Mouse (Mus musculus) thymus, postnatal 14 days (tissue): ENCODE data around the gene Prg3.

Source experiments
- DNase-seq: peaks from one replicate; pipeline ENCODE4 v3.0.0; 2021

Gene Prg3

DNA sequence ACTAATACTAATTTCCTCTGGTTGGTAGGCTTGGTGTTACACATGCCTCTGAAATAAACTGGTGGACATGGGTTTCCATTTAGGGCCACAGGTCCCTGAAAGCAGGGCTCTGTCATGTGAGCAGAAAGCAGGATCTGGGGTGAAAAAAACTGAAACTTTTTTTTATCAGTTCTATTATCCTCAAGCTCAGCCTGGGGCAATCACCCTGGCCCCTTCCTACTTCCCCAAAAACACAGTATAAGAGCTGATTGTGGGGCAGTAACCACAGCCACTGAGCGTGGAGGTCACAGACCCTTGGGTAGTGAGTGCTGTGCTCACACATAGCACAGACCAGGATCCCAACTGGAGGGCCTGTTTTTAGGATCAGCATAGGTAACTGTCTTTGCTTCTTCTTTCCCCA lies at the start of gene Prg3:
Prg3 (plus strand) TSS at position 286 of the 400 bp plus-strand sequence.
- DNase-seq = no peak

DNA sequence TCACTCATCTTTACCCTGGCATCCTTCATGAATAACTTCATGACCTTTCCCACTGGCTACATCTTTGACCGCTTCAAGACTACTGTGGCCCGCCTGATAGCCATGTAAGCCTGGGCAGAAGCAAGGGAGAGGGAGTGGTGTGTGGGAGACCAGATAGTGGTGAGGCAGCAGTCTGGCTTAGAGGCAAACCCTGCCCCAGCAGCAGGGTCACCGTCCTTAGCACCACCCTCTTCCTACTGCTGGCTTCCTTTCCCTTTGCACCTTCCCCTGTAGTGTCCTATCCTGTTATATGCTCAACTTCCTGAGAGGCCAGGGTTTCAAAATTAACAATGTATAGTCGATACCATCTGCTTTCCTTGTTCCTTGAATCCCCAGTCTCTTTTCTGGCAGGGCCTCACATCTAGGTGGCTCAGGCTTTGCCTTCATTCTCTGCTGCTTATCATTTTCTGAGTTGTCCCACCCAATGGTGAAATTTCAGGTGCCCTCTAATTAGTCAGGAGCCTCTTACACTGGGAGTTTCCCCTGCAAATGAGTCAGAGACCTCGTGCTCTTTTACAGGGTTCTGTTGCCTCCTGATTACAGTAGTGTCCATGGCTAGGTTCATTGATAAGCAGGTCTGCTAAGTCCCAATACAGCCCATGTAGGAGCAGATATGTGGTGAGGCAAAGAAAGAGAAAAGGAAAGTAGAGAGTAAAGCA lies 49.6 kb upstream of the Prg3 start:
- no peak for DNase-seq

DNA sequence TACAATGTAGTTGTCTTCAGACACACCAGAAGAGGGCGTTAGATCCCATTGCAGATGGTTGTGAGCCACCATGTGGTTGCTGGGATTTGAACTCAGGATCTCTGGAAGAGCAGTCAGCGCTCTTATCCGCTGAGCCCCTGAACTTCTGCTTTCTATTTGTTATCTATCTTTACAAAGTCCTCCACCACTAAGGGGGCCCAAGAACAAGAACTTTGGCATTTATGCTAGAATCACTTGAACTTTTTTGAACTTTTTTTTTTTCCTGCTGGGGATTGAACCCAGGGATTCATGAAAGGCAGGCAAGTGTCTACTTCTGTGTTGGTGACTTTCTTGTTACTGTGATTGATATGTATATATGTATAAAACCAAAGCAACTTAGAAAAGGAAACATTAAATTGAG lies 48.7 kb upstream of the Prg3 start:
- DNase-seq = no peak

DNA sequence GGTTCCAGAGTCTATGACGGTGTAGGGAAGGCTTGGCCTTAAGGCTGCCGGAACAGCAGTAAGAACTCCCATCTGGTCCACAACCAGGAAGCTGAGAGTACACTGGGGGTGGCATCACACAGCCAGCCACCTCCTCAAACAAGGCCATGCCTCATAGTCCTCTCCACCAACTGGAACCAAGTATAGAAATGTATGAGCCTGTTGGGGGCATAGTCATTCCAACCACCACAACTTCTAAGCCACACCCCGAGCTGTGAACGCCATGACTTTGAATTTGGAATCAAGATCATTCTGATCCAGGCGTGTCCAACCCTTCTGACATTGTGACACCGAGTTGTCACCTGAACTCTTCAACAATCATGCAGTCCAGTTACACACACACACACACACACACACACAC lies 48.3 kb upstream of the Prg3 start:
- no peak for DNase-seq

DNA sequence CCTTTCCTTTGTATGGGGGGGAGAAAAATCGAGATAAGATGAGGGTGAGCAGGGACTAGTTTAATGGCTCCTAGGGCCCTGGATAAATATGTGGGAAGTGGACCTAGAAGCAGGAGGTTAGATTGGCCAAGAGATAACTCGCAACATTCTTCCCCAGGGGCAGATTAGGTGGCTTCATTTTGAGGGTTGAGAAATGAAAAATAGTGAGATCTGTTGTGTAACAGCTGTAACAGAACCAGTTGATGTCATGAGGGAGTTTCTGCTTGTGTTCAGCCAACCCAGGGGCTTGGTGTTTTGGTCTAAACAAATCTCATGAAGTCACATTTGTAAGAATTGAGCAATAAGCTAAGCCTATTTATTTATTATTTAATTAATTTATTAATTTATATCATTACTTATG lies 46.7 kb upstream of the Prg3 start:
- DNase-seq = no peak

DNA sequence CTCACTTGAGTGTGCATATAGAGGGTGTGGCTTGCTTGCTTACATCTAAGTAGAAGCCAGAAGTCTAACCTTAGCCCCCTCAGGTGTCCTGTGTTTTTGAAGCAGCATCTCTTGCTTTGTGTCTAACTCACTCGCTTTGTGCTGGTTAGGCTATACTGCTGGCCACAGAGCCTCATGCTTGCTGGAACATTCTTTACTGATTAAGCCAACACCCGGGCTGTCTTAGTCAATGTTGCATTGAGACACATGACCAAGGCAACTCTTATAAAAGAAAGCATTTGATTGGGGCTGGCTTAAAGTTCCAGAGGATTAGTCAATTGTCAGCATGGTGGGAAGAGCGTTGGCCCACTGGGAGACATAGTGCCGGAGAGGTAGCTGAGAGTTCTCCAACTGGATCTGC lies 46.2 kb upstream of the Prg3 start:
- no peak for DNase-seq

DNA sequence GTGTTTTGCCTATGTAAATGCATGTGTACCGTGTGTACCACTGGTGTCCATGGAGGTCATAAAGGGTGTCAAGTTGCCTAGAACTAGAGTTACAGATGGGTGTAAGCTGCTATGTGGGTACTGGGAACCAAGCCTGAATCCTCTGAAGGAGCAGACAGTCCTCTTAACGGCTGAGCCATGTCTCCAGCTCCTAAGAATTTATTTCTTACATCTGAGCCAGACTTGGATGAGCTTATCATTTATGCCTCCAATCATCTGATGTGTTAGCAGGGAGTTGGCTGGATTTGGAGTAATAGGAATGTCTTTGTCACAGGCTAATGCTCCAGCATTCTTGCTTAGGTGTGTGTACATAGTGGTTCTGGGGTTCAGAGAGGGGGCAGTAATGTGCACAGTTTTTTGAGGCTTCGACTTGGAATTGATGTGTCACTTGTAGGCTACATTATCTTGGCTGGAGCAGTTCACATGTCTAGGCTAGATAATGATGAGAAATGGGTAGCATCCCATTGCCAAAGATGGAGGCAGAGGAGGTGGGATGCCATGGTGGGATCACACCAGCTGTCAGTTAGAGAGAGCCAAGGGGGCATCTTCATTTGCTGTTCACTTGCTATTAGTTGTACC lies 40.8 kb upstream of the Prg3 start:
- DNase-seq = no peak

DNA sequence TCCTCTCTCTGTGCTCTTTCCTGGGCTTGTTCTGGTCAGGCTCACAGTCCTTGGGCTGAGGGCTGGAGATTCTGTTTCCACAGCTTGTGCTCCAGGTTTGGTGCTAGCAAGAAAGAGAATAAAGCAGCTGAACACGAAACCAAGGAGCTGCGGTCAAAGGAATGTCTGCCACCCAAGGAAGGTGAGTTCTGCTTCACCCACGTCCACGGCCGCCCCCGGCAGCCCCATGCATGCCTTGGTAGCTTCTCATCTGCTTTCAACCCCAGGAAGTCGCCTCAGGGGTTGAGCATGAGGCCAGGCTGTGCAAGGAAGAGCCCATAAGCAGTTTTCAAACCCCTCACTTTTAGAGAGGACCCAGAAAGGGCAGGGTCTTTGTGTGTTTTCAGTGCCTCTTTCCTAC lies 39.8 kb upstream of the Prg3 start:
- no peak for DNase-seq

DNA sequence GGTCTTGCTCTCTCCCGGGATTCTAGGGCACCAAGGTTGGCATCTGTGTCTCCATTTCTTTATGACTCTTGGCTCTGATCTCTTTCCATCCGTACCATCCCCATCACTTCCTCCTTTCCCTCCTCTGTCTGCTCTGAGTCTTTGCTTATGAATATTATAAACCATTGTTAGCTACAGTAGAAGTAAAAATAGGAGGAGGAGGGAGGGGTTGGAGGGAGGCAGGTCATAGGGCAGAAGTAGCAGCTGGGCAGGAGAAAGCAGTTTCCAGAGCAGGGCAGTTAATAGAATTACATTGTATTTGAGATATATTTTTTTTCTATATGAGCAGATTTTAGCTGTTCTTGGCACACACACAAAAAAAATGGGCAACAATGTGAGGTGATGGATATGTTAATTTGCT lies 39.3 kb upstream of the Prg3 start:
- DNase-seq = no peak

DNA sequence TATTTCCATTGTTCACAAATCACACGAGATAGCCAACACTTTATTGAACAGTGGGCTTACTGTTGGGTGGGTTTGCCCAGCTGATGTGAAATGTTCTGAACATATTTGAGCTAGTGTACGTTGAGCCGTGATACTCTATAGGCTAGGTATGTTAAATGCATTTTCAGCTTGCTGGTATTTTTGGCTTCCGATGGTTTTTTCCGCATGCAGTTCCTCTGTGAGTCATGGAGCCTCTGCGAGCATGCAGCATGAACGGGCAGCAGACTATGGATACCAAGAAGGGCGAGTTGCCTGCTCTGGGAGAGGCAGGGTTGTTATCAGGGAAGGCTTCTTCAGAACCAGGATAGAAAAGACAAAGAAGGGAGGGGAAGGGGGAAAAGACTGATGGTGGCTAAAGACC lies 37.0 kb upstream of the Prg3 start:
- DNase-seq = no peak

DNA sequence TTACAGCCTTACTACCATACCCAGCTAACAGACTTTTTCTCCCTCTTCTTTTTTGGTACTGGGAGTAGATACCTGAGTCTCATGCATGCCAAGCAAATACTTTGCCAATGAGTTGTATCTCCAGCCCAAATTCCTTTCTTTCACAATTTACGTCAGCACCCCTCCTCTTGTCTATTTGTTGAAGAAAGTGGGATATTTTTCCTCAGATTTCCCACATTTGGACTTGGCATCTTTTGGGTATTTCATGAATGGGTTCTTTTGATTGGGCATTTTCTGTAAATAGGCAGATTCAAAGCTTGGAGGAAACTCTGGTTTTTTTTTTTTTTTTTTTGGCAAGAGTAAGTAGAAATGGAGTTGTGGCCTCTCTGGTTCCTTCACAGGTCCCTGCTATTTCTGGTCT lies 35.8 kb upstream of the Prg3 start:
- DNase-seq = no peak

DNA sequence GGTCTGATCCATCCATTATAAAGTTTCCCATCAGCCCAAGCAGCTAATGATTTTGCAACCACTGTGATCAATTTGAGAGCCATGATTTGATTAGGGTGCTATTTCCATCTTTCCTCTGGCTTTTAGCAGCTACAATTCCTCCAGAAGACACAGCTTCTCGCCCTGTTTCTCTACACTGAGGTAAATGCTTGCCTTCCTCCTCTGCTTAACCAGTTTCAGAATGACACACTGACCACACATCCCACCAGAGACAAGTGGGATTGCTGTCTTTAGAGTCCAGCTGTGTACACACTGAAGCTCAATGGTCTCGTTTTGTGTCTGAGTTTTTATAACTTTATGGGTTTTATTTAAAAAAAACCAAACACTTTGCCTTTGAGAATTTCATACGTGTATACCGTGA lies 35.3 kb upstream of the Prg3 start:
- no peak for DNase-seq

DNA sequence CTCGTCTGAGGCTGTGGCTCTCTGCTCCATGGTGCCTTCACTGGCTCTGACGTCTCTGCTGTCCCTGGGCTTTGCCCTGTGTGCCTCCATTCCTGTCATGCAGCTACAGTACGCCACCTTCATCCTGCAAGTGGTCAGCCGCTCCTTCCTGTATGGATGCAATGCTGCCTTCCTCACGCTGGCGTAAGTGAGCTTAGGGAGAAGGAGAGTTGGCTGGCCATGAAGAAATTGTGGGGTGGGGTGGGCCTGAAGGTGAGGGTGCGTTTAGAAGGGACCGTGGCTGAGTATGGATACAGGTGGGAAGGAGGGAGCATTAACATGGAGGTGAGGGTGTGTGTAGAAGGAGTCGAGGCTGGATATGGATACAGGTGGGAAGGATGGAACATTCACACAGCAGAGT lies 32.6 kb upstream of the Prg3 start:
- no peak for DNase-seq

DNA sequence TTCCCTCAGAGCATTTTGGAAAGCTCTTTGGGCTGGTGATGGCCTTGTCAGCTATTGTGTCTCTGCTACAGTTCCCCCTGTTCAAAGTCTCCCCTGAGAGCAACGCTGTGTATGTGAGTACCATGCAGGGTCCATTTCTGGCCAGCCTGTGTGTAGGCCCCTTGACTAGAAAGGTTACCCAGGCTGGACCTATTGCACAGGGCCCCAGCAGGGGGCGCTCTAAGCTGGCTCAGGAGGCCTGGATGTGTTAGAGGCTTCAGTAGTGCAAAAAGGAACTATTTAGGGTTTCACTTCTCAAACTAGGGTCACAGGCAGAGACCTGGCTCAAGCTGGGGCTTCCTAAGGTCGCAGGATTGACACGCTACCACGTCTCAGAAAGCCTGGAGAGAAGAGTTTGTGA lies 31.7 kb upstream of the Prg3 start:
- DNase-seq = peak; percentile 67

DNA sequence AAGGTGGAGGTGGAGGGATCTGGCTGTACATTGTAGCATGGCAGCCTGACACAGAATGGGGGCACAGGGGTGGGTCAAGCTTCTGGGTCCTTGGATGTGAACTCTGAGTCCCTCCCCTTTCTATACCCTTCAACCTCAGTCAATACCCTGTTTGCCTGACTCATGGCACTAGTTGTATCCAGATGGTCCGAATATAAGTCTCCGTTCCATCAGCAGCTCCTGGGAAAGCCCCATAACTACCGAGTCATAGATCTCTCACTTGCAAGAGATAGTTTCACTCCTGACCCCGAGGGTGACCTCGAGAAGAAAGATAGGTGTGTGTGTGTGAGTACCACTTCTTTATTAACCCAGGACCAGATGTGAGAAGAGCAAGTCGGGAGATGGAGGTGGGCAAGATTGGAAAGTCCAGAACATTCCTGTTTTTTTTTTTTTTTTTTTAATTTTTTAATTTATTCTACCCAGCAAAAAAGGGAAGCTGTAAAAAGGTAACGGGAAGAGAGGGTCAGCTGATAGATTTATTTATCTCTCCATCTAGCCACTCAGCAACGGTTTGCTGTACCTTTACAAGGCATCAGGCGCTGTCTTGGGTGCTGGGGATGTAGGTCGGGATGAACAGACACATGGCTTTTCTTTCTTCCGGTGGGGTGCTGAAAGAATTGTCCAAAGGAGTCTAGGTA lies 29.3 kb upstream of the Prg3 start:
- DNase-seq = no peak

DNA sequence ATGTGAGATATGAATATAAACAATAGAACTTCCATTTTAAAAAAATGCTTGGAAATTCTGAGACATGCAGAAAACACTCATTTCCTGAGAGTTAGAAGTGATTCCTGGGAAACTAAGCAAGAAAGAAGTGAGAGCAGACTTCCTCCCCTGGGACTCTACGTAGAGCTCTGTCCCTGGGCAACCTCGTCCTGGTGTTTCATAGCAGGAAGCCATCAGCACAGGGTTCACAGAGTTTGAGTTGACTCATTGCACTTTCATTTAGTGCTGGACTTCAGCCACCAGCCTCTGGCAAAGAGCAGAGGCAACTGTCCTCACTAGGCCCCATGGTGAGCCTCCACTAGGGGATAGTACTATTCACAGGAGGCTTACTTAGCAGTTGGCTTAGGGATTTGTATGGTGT lies 26.7 kb upstream of the Prg3 start:
- no peak for DNase-seq

DNA sequence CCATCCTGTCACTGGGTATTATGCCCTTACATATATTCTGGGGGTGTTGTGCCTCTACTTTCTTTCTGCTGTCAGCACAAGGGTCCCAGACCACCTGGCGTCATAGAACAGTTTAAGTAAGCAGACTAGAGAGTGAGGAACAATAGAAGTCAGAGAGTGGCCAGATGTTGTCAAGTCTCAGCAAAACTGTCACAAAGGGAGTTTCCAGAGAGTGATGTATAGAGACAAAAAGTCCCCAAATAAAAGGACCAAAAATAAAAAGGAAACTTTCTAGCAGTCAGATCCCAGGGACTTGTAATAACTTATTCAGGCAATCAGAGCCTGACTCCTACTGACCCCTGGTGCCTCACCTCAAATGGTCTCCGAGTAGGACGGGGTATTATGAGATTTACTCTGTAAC lies 26.1 kb upstream of the Prg3 start:
- DNase-seq = no peak

DNA sequence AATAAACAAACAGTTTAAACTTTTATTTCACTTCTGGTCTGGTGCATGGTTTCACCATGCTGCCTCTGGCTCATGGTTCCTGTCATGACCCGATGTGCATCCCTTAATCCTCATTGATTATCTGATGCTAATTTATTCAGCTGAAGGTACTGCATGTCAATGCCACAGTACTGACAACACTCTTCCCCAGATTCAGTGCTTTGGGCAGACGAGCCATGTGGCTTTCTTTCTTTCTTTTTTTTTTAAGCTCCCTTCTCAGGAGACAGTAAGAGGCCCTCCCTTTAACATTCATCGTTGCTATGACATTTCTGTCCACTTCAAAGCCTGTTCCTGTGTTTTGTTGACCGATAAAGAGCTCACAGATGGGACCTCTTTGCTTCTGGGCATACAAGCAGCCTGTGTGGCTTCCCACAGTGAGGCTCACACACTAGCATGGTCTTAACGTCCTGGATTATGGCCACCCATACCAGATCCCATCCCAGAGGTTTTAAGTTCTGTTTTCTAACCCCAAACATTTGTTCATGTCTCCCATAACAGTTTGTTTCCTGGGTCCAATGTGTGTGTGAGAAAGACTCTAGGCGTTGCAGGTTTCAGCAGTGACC lies 25.0 kb upstream of the Prg3 start:
- no peak for DNase-seq

DNA sequence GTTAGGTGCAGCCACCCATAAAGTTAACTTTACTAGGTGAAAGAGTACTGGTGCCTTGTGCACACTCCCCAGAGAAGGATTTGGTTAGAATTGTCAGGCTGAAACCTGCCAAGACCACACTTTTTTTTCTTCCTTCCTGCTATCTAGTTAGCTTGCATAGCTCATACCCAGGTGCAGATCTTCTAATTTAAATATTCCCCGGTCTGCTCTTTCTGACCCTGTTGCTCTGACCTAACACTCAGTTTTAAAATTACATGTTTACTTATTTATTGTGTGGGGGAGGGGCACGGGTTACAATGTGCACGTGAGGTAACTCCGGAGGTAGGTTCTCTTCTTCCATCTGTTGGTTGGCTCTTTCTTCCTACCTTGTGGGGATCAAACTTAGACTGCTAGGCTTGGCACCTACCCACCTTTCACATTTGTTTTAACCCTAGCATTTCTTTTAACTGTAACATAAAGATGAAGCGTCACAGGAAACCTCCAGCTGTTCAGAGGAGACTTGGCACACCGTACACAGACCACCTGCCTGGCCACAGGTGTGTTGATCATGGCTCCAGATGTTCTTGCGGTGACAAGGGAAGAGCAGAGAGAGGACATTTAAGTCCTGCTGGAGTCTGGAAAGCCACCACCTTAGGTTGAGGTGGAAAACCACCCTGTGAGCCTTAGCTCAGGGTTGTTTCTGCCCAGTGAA lies 23.8 kb upstream of the Prg3 start:
- peak; percentile 16 for DNase-seq

DNA sequence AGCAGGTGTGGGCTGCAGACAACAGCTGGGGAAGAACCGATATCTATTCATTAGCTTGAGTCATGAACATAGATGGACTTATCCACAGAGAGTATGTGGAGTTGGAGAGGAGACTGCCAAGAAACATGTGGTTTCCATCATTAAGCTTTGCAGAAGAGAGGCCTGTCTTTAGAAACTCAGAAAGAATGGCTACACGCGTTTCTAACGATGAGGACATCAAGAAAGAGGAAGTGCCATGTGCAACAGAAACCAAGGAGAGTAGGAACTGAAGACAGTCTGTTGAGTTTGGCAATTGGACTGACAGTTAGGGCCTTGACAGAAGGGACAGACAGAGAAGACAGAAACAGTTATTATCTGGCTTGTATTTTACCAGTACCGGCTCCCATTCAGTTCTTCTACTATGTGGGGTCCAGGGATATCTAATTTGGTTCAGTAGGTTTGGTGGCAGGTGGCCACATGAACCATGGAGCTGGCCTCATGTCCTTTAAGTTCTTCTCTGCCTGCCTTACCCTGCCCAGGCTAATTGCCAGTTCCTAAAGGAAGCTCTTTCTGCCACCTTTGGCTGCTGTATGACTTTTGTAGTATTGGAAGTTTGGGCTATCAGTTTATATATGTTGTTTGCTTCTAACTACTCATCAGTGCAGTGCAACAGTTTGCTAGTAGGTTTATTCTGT lies 20.6 kb upstream of the Prg3 start:
- DNase-seq = no peak

DNA sequence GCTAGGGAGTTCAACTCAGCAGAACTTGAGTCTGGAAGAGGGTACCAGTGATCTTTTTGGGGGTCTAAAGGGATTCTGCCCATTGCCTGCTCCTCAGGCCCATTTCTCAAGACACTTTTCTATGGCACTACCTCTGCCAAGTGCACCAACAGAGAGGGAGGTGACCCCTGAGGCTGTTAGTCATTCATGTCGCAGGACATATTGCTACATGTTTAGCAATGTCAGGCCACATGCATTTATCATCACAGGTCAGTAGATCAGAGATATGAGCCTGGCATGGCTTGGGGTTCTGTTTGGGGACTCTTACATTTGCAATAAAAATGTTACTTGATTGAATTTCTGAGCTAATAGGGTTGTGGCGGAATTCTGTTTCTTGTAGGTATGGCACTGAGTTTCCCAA lies 12.4 kb upstream of the Prg3 start:
- no peak for DNase-seq

DNA sequence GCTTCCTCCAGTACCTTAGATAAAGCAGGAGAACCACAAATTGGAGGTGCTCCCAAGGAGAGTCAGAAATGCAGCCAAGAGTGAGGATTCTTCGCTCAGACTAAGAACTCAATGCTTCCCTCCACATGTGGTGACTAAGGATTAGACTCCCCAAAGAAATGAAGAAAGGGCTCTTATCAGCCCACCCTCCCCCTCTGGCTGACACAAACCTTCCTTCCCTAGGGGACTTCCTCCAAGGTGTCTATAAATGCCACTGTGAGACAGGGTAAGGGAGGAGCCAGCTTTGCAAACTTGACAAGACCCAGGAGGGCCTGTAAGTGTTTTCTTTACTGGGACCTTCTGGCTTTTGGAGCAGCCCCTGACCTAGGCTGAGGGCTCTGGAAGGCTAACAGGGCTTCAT lies 7.8 kb upstream of the Prg3 start, which contains the start of gene Prg2:
Prg2 (plus strand) TSS at position 274 of the 400 bp plus-strand sequence.
- DNase-seq = no peak

DNA sequence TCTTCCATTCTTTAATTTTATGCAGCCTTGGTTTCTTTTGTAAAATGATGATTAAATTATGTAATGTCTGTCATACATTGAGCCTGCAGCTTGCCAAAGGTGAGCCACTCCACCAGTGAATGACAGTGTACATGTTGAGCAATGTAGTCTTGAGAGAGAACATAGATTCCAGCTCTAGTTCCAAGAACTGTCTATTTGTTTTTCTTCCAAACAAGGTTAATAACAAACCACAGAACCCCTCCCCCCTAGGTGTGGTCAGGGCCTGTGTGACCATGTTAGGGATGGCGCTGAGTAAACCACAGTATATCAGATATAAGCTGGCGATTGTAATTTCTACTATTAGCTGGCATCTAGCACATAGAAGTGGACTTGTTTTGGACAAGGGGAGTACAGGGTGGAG lies 8.4 kb downstream of the Prg3 start:
- no peak for DNase-seq
